Mouse (Mus musculus) testis, adult 10 weeks (tissue): ENCODE measurements around the gene Rpa1. TPM values are rescaled to one million over a fixed set of nuclear protein-coding genes. Genes with fewer than 3 reads are reported as not detected.

Source experiments
- polyA plus RNA-seq: library from polyadenylated mRNA; stranded (reverse); fragments of 350-450 nt; fragmentation: Illumina TruSeq; extraction: RNeasy Lipid Tissue Mini Kit (QIAGEN cat#74804); gene quantifications from one replicate; pipeline ENCODE4 v1.2.3, GENCODE M21; 2014; ENCODE audit warnings: low read depth, low replicate concordance

Gene Rpa1
- 132 TPM for polyA plus RNA-seq

GRCm38 (mm10) chr11:75348199-75348889 is at the start of gene Rpa1, which contains the start of gene Smyd4:
Gene Rpa1, minus strand, starts transcription at chr11:75348324.
Gene Smyd4, plus strand, starts transcription at chr11:75348433.

Other genes with a start within 250 kb of the Rpa1 start
- not detected for gene Hic1, start 178.8 kb downstream of the Rpa1 start, polyA plus RNA-seq
- gene Ovca2, start 169.5 kb downstream of the Rpa1 start, polyA plus RNA-seq = 7.2 TPM
- 1.4 TPM for gene Dph1, start 157.1 kb downstream of the Rpa1 start, polyA plus RNA-seq
- gene Rtn4rl1, start 154.5 kb downstream of the Rpa1 start, polyA plus RNA-seq = 1.0 TPM
- 2.8 TPM for gene Smyd4, start 109 bp upstream of the Rpa1 start, polyA plus RNA-seq
- 3.7 TPM for gene Serpinf1, start 74.4 kb upstream of the Rpa1 start, polyA plus RNA-seq
- not detected for gene Serpinf2, start 91.3 kb upstream of the Rpa1 start, polyA plus RNA-seq
- 0.11 TPM for gene Wdr81, start 106.4 kb upstream of the Rpa1 start, polyA plus RNA-seq
- 3.8 TPM for gene Tlcd2, start 113.4 kb upstream of the Rpa1 start, polyA plus RNA-seq
- gene Prpf8, start 138.5 kb upstream of the Rpa1 start, polyA plus RNA-seq = 35.5 TPM
- gene Rilp, start 161.8 kb upstream of the Rpa1 start, polyA plus RNA-seq = not detected
- gene Scarf1, start 165.2 kb upstream of the Rpa1 start, polyA plus RNA-seq = not detected
- gene Slc43a2, start 183.4 kb upstream of the Rpa1 start, polyA plus RNA-seq = 3.3 TPM
- gene Pitpna, start 239.8 kb upstream of the Rpa1 start, polyA plus RNA-seq = 94.6 TPM